Mouse (Mus musculus): ENCODE data around the gene Dbn1. TPM values are rescaled to one million over a fixed set of nuclear protein-coding genes. Genes with fewer than 3 reads are reported as not detected.

The Dbn1 gene
- polyA plus RNA-seq, 1 experiment from 2014 or later = 110 TPM

DNA sequence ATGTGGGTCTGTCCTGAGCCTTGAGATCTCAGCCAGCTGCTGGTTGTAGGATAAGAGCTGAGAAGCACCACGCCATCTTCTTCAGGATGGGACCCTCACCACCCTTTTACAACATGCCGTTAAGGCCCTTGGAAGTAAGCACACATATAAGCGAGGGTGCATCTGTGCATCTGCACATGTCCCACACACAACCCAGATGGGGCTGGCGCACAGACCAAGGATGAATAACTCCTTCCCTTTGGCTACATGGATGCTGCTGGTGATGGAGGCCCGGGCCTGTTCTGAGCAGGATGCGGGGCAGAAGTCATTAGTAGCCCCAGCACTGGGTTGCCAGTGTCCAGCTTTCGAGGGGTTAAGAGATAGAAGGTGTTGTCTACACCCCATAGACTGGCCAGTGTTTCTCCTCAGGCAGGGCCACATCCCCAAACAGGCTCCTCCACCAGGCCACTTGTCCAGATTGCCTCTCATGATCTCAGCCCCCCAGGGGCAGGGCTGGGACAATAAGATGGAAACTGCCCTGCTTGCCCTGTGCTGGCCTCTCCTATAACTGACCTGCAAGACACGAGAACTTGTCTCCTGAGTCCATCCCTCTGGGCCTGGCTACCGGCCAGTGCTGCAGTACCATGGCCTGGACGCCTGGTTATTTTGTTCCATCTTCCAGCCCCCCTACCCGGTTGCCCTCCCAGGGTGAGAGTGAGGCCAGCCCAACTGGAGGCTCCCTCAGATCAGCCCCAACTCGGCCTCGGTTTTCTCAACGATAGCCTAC is 1.7 kb downstream of the Dbn1 start:
- Histone ChIP-seq H3K4me1 (peaks cover 51% of the 10 kb centered on the region), H3K27me3 (replicated peaks) (no peaks in the 10 kb centered on the region), H3K9ac (peak overlapping the region; percentile 73; the same call in 1 of the 2 replicates), H3K4me2 (peak overlapping the region; percentile 86), H3K36me3 (peaks cover 10% of the 10 kb centered on the region; the same call in 1 of the 2 replicates), H3K9me3 (no peaks in the 10 kb centered on the region), H3K27ac (peak overlapping the region; percentile 87; the same call in 1 of the 2 replicates), H3K4me3 (replicated peaks) (peak overlapping the region; percentile 71)
- WGBS = 43% methylated on average over 14 of the region's 14 CpGs
- ATAC-seq (ENCODE audit: insufficient read depth, low FRiP score, low read depth) = no peak

DNA sequence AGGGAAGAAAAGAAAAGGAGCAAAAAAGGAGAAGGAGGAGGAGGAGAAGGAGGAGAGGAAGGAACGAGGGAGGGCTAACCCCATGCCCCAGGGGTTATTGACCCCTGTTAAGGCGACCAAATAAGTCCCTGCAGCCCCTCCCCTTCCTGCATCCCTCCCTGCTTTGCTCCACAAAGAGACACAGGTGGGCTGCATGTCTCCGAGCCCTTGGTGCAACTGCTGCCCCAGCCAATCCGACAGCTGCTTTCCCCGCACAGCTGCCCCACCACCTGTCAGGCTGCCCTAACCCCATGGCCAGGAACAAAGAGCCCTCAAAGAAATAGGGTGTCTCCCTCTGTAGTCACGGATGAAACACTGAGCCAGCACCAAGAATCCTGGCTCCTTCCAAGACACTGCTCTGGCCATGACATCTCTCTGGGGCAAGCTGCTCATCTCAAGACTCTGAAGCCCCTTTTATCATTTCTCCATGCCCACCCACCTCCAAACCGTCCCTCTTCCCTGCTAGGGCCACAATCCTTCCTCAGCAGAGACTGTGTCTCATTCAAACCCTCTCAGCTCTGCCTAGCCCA is 3.3 kb downstream of the Dbn1 start:
- Histone ChIP-seq H3K27ac (no peak overlapping the region), H3K4me3 (replicated peaks) (no peak overlapping the region), H3K4me1 (peaks cover 51% of the 10 kb centered on the region), H3K9me3 (no peaks in the 10 kb centered on the region), H3K9ac (no peak overlapping the region), H3K27me3 (replicated peaks) (no peaks in the 10 kb centered on the region), H3K36me3 (peaks cover 21% of the 10 kb centered on the region), H3K4me2 (peak overlapping the region; percentile 86; the same call in 1 of the 2 replicates)
- ATAC-seq (ENCODE audit: insufficient read depth, low FRiP score, low read depth) = no peak
- 41% methylated on average over 7 of the region's 7 CpGs for WGBS

DNA sequence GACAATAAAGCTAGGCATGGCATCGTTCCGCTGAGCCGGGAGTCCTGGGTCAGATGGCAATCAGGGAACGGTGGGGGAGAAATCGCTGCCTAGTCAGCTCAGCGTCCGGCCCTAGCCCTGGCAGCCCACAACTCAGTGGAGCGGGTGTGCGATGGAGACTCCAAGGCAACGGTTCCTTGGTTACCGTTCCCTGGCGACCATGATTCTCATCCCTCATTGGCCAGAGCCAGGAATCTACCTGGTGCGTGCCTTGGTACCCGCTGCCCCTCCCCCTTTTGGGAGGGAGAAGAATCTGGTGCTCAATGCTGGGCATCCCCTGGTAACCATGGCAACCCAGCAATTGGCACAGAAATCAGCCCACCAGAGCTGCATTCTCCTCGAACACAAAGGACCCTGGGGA is 4.3 kb downstream of the Dbn1 start:
- no peak overlapping the region for H3K4me3 ChIP-seq (replicated peaks)
- peak overlapping the region; percentile 57; the same call in 1 of the 2 replicates for H3K27ac ChIP-seq
- no peaks in the 10 kb centered on the region for H3K27me3 ChIP-seq (replicated peaks)
- WGBS = 57% methylated on average over 15 of the region's 15 CpGs
- no peak overlapping the region; the same call in 1 of the 2 replicates for H3K4me2 ChIP-seq
- no peak overlapping the region for H3K9ac ChIP-seq
- no peaks in the 10 kb centered on the region for H3K9me3 ChIP-seq
- H3K4me1 ChIP-seq = peaks cover 51% of the 10 kb centered on the region
- no peak for ATAC-seq (ENCODE audit: insufficient read depth, low FRiP score, low read depth)
- H3K36me3 ChIP-seq = peaks cover 21% of the 10 kb centered on the region

DNA sequence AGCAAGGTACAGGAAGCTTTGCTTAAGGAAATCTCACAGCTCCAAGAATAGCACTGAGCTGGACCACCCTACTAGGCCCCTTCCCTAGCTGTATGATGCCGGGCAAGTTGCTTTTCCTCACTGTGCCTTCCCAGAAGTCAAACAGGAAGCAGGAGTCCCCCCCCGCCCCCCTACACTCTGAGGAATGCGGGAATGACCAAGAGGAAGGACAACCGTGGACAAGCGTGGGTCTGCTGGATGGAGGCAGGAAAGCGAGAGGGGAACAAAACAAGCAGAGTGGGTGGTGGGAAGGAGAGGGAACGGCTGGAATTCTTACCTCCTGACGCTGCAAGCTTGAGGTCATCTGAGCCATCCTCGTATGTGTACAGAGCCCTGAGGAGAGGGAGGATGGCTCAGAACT is 4.8 kb downstream of the Dbn1 start:
- no peaks in the 10 kb centered on the region for H3K27me3 ChIP-seq (replicated peaks)
- no peak overlapping the region for H3K4me3 ChIP-seq (replicated peaks)
- peak overlapping the region; percentile 57; the same call in 1 of the 2 replicates for H3K27ac ChIP-seq
- no peak overlapping the region; the same call in 1 of the 2 replicates for H3K4me2 ChIP-seq
- WGBS = 32% methylated on average over 9 of the region's 9 CpGs
- no peaks in the 10 kb centered on the region for H3K9me3 ChIP-seq
- no peak overlapping the region for H3K9ac ChIP-seq
- H3K36me3 ChIP-seq = peaks cover 21% of the 10 kb centered on the region
- peaks cover 51% of the 10 kb centered on the region for H3K4me1 ChIP-seq
- no peak for ATAC-seq (ENCODE audit: insufficient read depth, low FRiP score, low read depth)

DNA sequence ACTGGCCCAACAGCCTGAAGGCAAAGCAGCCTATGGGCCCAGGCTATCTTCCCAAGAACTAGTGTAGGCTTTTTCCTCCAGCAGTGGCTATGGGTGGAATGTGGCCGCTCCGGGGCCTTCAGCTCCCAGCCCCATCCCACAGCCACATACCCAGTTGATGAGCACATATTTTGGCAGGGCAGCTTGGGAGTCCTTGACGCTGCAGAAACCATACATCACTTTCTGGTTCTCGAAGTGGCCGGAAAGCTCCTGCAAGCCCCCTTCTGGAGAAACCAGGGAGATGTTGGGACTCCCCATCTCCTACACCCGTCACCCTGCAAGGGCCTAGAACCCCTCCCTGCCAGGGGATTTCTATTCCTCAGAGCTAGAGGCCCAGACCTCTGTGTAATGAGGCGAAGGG is 5.4 kb downstream of the Dbn1 start:
- no peak for ATAC-seq (ENCODE audit: insufficient read depth, low FRiP score, low read depth)
- H3K9ac ChIP-seq = no peak overlapping the region
- H3K27ac ChIP-seq = peak overlapping the region; percentile 57; the same call in 1 of the 2 replicates
- H3K9me3 ChIP-seq = no peaks in the 10 kb centered on the region
- H3K4me3 ChIP-seq (replicated peaks) = no peak overlapping the region
- H3K4me1 ChIP-seq = peaks cover 51% of the 10 kb centered on the region
- H3K36me3 ChIP-seq = peaks cover 24% of the 10 kb centered on the region
- no peak overlapping the region; the same call in 1 of the 2 replicates for H3K4me2 ChIP-seq
- 59% methylated on average over 7 of the region's 7 CpGs for WGBS
- H3K27me3 ChIP-seq (replicated peaks) = no peaks in the 10 kb centered on the region

DNA sequence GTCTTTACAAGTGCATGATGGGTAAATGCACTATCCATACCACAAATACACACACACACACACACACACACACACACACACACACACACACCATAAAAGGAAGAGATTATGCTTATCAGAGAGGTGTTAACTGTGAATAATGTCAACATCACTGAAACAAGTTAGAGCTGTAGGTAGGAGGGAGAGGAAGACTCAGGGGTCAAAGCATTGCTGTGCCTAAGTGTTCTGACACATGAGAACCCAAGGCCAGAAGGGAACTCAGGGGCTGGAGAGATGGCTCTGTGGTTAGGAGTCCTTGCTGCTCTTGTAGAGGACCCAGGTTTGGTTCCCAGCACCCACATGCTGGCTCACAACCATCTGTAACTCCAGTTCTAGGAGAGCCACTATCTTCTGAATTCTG is 8.0 kb downstream of the Dbn1 start:
- Histone ChIP-seq H3K4me3 (replicated peaks) (no peak overlapping the region), H3K4me1 (peaks cover 27% of the 10 kb centered on the region), H3K9me3 (no peaks in the 10 kb centered on the region), H3K9ac (no peak overlapping the region), H3K4me2 (no peak overlapping the region), H3K27me3 (replicated peaks) (no peaks in the 10 kb centered on the region), H3K36me3 (peaks cover 47% of the 10 kb centered on the region), H3K27ac (no peak overlapping the region)
- no peak for ATAC-seq (ENCODE audit: insufficient read depth, low FRiP score, low read depth)

DNA sequence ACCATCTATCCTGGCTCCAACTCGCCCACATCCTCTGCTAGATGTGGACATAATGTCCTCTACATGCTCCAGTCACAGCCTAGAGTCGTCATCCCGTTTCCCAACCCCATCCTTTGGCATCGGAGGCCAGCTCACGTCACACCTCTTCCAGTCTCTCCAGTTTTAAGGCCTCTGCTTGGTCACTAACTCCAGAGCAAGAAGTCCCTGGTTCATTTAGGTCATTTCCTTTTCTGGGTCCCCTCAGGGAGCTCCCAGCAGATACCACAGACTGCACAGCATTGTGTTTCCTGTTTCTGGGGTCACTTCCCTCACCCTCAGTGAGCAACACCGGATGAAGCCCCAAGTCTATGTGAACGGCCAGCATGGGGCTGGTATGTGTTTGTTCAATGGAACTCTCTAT is 8.9 kb downstream of the Dbn1 start:
- no peak overlapping the region for H3K4me2 ChIP-seq
- no peak overlapping the region for H3K9ac ChIP-seq
- H3K27ac ChIP-seq = no peak overlapping the region
- H3K36me3 ChIP-seq = peaks cover 50% of the 10 kb centered on the region
- no peak for ATAC-seq (ENCODE audit: insufficient read depth, low FRiP score, low read depth)
- peaks cover 24% of the 10 kb centered on the region for H3K4me1 ChIP-seq
- H3K9me3 ChIP-seq = no peaks in the 10 kb centered on the region
- H3K4me3 ChIP-seq (replicated peaks) = no peak overlapping the region
- no peaks in the 10 kb centered on the region for H3K27me3 ChIP-seq (replicated peaks)
- 76% methylated on average over 7 of the region's 7 CpGs for WGBS

DNA sequence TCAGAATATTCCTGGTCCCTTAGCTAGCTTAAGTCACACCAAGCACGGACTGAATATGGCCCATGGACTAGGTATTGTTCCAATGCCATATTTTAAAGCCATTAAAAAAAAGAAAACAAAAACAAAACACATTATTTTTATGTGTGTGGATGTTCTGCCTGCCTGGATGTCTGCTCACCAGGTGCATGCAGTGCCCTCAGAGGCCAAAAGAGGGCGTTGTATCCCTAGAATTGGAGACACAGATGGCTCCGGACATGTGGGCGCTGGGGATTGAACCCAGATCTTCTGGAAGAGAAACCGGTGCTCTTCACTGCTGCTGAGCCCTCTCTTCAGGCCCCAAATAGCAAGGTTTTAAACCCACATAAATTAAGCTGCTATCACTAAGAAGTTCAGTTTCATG is 9.9 kb downstream of the Dbn1 start:
- Histone ChIP-seq H3K27ac (no peak overlapping the region), H3K4me2 (no peak overlapping the region), H3K4me3 (replicated peaks) (no peak overlapping the region), H3K9ac (no peak overlapping the region), H3K4me1 (peaks cover 20% of the 10 kb centered on the region), H3K36me3 (peaks cover 54% of the 10 kb centered on the region), H3K9me3 (no peaks in the 10 kb centered on the region), H3K27me3 (replicated peaks) (no peaks in the 10 kb centered on the region)
- ATAC-seq (ENCODE audit: insufficient read depth, low FRiP score, low read depth) = no peak
- WGBS = 48% methylated on average over 5 of the region's 5 CpGs

DNA sequence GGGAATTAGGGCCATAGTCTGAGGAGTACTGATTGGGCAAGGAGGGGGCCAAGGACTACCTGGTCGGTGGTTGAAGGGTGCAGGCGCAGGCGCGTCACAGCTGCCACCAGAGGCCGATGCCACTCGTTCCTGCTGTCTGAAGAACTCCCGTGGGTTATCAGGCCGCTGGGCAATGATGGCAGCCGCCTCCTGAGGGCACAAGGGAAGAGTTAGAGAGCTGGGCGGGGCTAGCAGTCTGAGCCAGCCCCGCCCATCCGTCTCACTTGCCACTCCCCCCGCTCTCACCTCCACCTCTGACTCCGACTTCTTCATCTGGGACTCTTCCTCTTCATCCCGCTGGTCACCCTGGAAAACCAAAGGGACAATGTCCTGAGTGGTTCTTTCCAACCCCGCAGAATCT is 10.4 kb downstream of the Dbn1 start:
- no peaks in the 10 kb centered on the region for H3K27me3 ChIP-seq (replicated peaks)
- peaks cover 54% of the 10 kb centered on the region for H3K36me3 ChIP-seq
- WGBS = 64% methylated on average over 16 of the region's 16 CpGs
- H3K9me3 ChIP-seq = no peaks in the 10 kb centered on the region
- H3K4me1 ChIP-seq = peaks cover 20% of the 10 kb centered on the region
- no peak overlapping the region for H3K4me3 ChIP-seq (replicated peaks)
- H3K27ac ChIP-seq = no peak overlapping the region
- no peak overlapping the region for H3K4me2 ChIP-seq
- no peak overlapping the region for H3K9ac ChIP-seq
- ATAC-seq (ENCODE audit: insufficient read depth, low FRiP score, low read depth) = no peak

DNA sequence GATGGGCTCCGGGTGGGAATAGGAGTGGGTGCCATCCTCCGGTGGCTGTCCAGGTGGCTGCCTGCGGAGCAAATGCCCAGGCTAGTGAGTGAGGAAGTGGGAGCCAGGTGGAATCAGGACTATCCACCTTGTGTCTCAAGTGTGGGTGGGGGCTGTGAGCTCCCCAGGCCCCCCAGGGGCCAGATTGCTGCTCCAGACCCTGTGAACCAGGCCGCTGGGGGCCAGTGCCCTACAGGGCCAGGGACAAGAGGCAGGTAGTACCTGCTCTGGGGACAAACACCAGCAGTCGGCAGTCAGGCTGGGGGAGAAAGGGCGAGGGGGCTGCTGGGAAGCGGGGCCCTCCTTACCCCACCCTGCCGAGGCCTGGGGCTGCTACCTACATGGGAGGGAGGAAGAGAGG is 11.7 kb downstream of the Dbn1 start:
- Histone ChIP-seq H3K4me3 (replicated peaks) (no peak overlapping the region), H3K27me3 (replicated peaks) (no peaks in the 10 kb centered on the region), H3K4me2 (no peak overlapping the region), H3K9ac (no peak overlapping the region), H3K36me3 (peaks cover 44% of the 10 kb centered on the region), H3K27ac (no peak overlapping the region), H3K9me3 (no peaks in the 10 kb centered on the region), H3K4me1 (peaks cover 17% of the 10 kb centered on the region; the same call in 1 of the 2 replicates)
- 83% methylated on average over 8 of the region's 8 CpGs for WGBS
- no peak for ATAC-seq (ENCODE audit: insufficient read depth, low FRiP score, low read depth)

DNA sequence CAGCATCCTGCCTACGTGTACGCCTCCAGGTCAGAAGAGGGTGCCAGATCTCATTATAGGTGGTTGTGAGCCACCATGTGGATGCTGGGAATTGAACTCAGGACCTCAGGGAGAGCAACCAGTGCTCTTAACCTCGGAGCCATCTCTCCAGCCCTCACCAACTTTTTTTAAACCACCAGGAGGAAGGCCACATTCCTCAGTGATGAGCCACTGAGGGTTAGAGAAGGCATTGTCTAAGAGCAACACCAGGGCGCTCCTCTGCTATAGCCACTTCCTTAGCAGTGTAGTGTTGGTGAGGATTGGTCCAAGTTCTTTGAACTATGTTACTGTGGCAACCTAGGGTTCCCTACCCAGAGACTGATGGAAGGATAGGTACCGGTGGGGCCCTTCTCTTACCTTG is 12.2 kb downstream of the Dbn1 start:
- Histone ChIP-seq H3K9me3 (no peaks in the 10 kb centered on the region), H3K27me3 (replicated peaks) (no peaks in the 10 kb centered on the region), H3K27ac (no peak overlapping the region), H3K36me3 (peaks cover 42% of the 10 kb centered on the region), H3K4me3 (replicated peaks) (no peak overlapping the region), H3K9ac (no peak overlapping the region), H3K4me2 (no peak overlapping the region), H3K4me1 (peaks cover 22% of the 10 kb centered on the region; the same call in 1 of the 2 replicates)
- ATAC-seq (ENCODE audit: insufficient read depth, low FRiP score, low read depth) = no peak
- 89% methylated on average over 5 of the region's 5 CpGs for WGBS

DNA sequence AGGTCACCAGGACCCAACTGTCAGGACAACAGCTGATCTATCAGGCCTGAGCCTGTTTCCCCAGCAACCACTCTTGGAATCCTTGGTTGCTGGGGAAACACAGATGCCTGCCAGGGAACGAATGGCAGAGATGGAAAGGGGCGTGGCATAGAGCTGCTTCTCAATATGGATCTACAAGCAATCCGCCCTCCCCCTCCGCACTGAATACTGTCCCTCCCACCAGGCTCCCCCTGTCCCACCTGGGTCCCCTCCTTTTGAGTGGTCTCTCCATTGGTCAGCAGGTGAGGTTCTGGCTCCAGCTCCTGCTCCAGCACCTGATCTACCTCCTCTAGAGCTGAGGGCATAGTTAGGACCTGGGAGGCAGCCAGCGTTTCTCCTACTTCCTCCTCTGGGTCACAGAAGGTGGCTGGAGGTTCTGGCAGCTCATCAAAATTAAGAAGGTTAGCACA is 13.3 kb downstream of the Dbn1 start:
- H3K4me1 ChIP-seq = peaks cover 23% of the 10 kb centered on the region; the same call in 1 of the 2 replicates
- 52% methylated on average over 5 of the region's 5 CpGs for WGBS

More for the DNA sequence above, 13.3 kb downstream of the Dbn1 start:
- Histone ChIP-seq H3K9me3 (no peaks in the 10 kb centered on the region), H3K27me3 (replicated peaks) (no peaks in the 10 kb centered on the region), H3K4me2 (no peak overlapping the region), H3K4me3 (replicated peaks) (no peak overlapping the region), H3K27ac (no peak overlapping the region), H3K9ac (no peak overlapping the region), H3K36me3 (peaks cover 33% of the 10 kb centered on the region)
- no peak for ATAC-seq (ENCODE audit: insufficient read depth, low FRiP score, low read depth)
